Mouse (Mus musculus): ENCODE measurements around the gene Omp.

Gene Omp

GRCm38 (mm10) chr7:98171141-98172073, 26.1 kb upstream of the Omp start:
- no peak for DNase-seq (ENCODE audit: low spot score)

- no peak for DNase-seq (ENCODE audit: low spot score)
Measured at GRCm38 (mm10) chr7:98164999-98165528, 19.8 kb upstream of the Omp start.

GRCm38 (mm10) chr7:98164382-98164998, 19.2 kb upstream of the Omp start:
- no peak for DNase-seq (ENCODE audit: low spot score)

- DNase-seq (ENCODE audit: low spot score), result no peak
Measured at GRCm38 (mm10) chr7:98163700-98164099, 18.4 kb upstream of the Omp start.

GRCm38 (mm10) chr7:98162239-98162638, 16.9 kb upstream of the Omp start:
- no peak for DNase-seq (ENCODE audit: low spot score)

- DNase-seq (ENCODE audit: low spot score), result no peak
Measured at GRCm38 (mm10) chr7:98160041-98160740, 14.9 kb upstream of the Omp start.

GRCm38 (mm10) chr7:98158481-98158880, 13.2 kb upstream of the Omp start:
- DNase-seq (ENCODE audit: low spot score), result peak; percentile 49

GRCm38 (mm10) chr7:98157636-98158332, 12.5 kb upstream of the Omp start:
- no peak for DNase-seq (ENCODE audit: low spot score)

- no peak for DNase-seq (ENCODE audit: low spot score)
Measured at GRCm38 (mm10) chr7:98156280-98156665, 11.0 kb upstream of the Omp start.

GRCm38 (mm10) chr7:98155546-98156279, 10.4 kb upstream of the Omp start:
- peak; percentile 53 for DNase-seq (ENCODE audit: low spot score)

- no peak for DNase-seq (ENCODE audit: low spot score)
Measured at GRCm38 (mm10) chr7:98153892-98154291, 8.6 kb upstream of the Omp start.

GRCm38 (mm10) chr7:98153345-98153744, 8.0 kb upstream of the Omp start:
- DNase-seq (ENCODE audit: low spot score), result no peak

GRCm38 (mm10) chr7:98152400-98152799, 7.1 kb upstream of the Omp start:
- no peak for DNase-seq (ENCODE audit: low spot score)

- no peak for DNase-seq (ENCODE audit: low spot score)
Measured at GRCm38 (mm10) chr7:98150525-98150924, 5.2 kb upstream of the Omp start.

GRCm38 (mm10) chr7:98149802-98150201, 4.5 kb upstream of the Omp start:
- DNase-seq (ENCODE audit: low spot score), result no peak

- no peak for DNase-seq (ENCODE audit: low spot score)
Measured at GRCm38 (mm10) chr7:98148721-98149407, 3.6 kb upstream of the Omp start.

GRCm38 (mm10) chr7:98147766-98148165, 2.5 kb upstream of the Omp start:
- no peak for DNase-seq (ENCODE audit: low spot score)

GRCm38 (mm10) chr7:98146447-98146845, 1.1 kb upstream of the Omp start:
- DNase-seq (ENCODE audit: low spot score), result no peak

GRCm38 (mm10) chr7:98145842-98146446, 642 bp upstream of the Omp start:
- DNase-seq (ENCODE audit: low spot score), result no peak

- no peak for DNase-seq (ENCODE audit: low spot score)
Measured at GRCm38 (mm10) chr7:98142648-98143047, 2.7 kb downstream of the Omp start.

Data from ovary, postnatal 14 days (tissue).